1 mouse cellular context compared by ENCODE assay signal in the genomic region with DNA sequence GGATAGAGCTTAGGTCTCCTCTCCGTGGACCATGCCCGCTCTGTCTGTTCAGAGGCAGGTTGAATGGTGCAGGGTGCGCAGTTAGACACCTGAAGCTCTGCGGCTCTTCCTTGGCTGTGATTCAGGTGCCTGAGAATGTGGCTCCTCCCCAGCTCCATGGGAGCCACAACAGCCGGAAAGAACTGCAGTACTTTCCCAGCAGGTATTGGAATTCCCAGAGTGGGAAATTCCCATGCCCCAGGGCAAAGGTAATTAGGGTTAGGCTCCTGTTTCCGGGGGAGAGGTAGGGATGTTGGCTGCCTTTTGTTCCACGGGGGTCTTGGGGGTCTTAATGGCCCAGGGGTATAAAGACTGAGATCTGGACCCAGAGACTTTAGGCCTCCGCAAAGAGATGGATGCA.
TF ChIP-seq lines count a peak whose summit lies in the region.

No protein-coding gene starts in this region.

TF ChIP-seq in CH12.LX, 34 proteins besides CTCF, POLR2A, EP300 and RAD21:
- no peak for TF ChIP-seq MEF2A (IDR thresholded peaks at IDR 0.05; ENCODE audit: borderline replicate concordance, low read depth, low read length)
- TF ChIP-seq TBP (conservative IDR thresholded peaks at IDR 0.05; ENCODE audit: low read depth, low read length) = no peak
- no peak for TF ChIP-seq BHLHE40 (IDR thresholded peaks at IDR 0.05; ENCODE audit: low read depth, low read length)
- TF ChIP-seq UBTF (IDR thresholded peaks at IDR 0.05; ENCODE audit: low read depth, low read length) = no peak
- no peak; the same call in 1 of the 2 replicates for TF ChIP-seq POLR2AphosphoS2 (IDR thresholded peaks at IDR 0.05; ENCODE audit: low read depth, low read length)
- no peak for TF ChIP-seq NRF1 (IDR thresholded peaks at IDR 0.05; ENCODE audit: low read depth, low read length)
- TF ChIP-seq USF2 (conservative IDR thresholded peaks at IDR 0.05; ENCODE audit: low read depth, low read length) = no peak
- TF ChIP-seq MAFK (IDR thresholded peaks at IDR 0.05; ENCODE audit: insufficient replicate concordance, low read length) = no peak
- TF ChIP-seq HCFC1 (IDR thresholded peaks at IDR 0.05; ENCODE audit: low read depth, low read length) = no peak
- no peak for TF ChIP-seq ETS1 (conservative IDR thresholded peaks at IDR 0.05; ENCODE audit: low read depth, low read length)
- TF ChIP-seq KAT2A (IDR thresholded peaks at IDR 0.05; ENCODE audit: insufficient replicate concordance, low read length) = no peak
- TF ChIP-seq MAX (IDR thresholded peaks at IDR 0.05; ENCODE audit: low read length) = no peak
